In genomic region chr6:12393574-12394380, GRCm38 (mm10) we compare ENCODE assay signal across 12 mouse cellular contexts.
A peak's percentile ranks its signal among the peaks of the same experiment; 100 is the strongest.
DNase-seq lines count a peak whose midpoint lies in the region; ATAC-seq and TF ChIP-seq lines count a peak whose summit lies in the region.
"Had no signal": no experiment of that assay in that cellular context is flagged by ENCODE, and none has a peak within 500 bp of the region (broad histone marks: within the 10 kb centered on the region; RNA-seq: fewer than 3 reads in every experiment).

No protein-coding gene starts in this region.

- no peaks in the 10 kb centered on the region for H3K4me1 ChIP-seq in kidney, adult 2 months (ENCODE audit: control insufficient read depth, insufficient read depth, low read length)
- H3K4me1 ChIP-seq in lung, embryonic 16.5 days (replicated peaks; ENCODE audit: control insufficient read depth, insufficient read depth, low read length), result no peaks in the 10 kb centered on the region
- H3K4me1 ChIP-seq: forebrain, embryonic 13.5 days; midbrain, embryonic 12.5 days had no signal

- ATAC-seq in lung, embryonic 16.5 days (ENCODE audit: low read depth), result peak; percentile 68
- ATAC-seq: forebrain, embryonic 13.5 days had no signal

- no peaks in the 10 kb centered on the region for H3K36me3 ChIP-seq in kidney, adult 2 months (ENCODE audit: control insufficient read depth, insufficient read depth, low read length)
- H3K36me3 ChIP-seq in lung, embryonic 16.5 days (ENCODE audit: control insufficient read depth, insufficient read depth, low read length), result no peaks in the 10 kb centered on the region
- H3K36me3 ChIP-seq: midbrain, embryonic 12.5 days had no signal

- H3K27ac ChIP-seq in kidney, adult 2 months (ENCODE audit: insufficient read depth, low read depth, low read length), result peak overlapping the region; percentile 23; the same call in 1 of the 2 replicates
- H3K27ac ChIP-seq in lung, embryonic 16.5 days (ENCODE audit: low read length), result 0 out of 2 replicates have a peak overlapping the region, but pooled peaks have one; percentile 43
- H3K27ac ChIP-seq: forebrain, embryonic 13.5 days; midbrain, embryonic 12.5 days had no signal

- 46% methylated on average over 2 of the region's 2 CpGs for WGBS in kidney, adult 2 months
- WGBS in lung, embryonic 16.5 days, result 51% methylated on average over 2 of the region's 2 CpGs

- no peak overlapping the region for H3K4me2 ChIP-seq in lung, embryonic 16.5 days (ENCODE audit: low read depth, low read length)
- H3K4me2 ChIP-seq: forebrain, embryonic 13.5 days; midbrain, embryonic 12.5 days had no signal

- H3K9ac ChIP-seq in lung, embryonic 16.5 days (ENCODE audit: low read length), result no peak overlapping the region
- H3K9ac ChIP-seq: forebrain, embryonic 13.5 days; midbrain, embryonic 12.5 days had no signal

- H3K9me3 ChIP-seq in lung, embryonic 16.5 days (ENCODE audit: control insufficient read depth, low read length), result no peaks in the 10 kb centered on the region
- H3K9me3 ChIP-seq: forebrain, embryonic 13.5 days; midbrain, embryonic 12.5 days had no signal

- H3K27me3 ChIP-seq in kidney, adult 2 months (replicated peaks; ENCODE audit: control insufficient read depth, insufficient read depth, low read length), result no peaks in the 10 kb centered on the region
- no peaks in the 10 kb centered on the region for H3K27me3 ChIP-seq in lung, embryonic 16.5 days (ENCODE audit: control insufficient read depth, insufficient read depth, low read depth, low read length)
- H3K27me3 ChIP-seq: forebrain, embryonic 13.5 days; midbrain, embryonic 12.5 days had no signal

- TF ChIP-seq CTCF in kidney, adult 2 months (conservative IDR thresholded peaks at IDR 0.05; ENCODE audit: insufficient read depth, insufficient read length, low read depth, low read length), result no peak

- H3K4me3 ChIP-seq in kidney, adult 2 months (ENCODE audit: insufficient read depth, low read depth, low read length), result no peak overlapping the region
- H3K4me3 ChIP-seq in lung, embryonic 16.5 days (ENCODE audit: low read length), result no peak overlapping the region
- H3K4me3 ChIP-seq: forebrain, embryonic 13.5 days; midbrain, embryonic 12.5 days; myocyte had no signal

- DNase-seq in adrenal gland, adult (ENCODE audit: inconsistent age in 2 of 2, low spot score in 1 of 2), result peak; percentile 54 to 75
- no peak for DNase-seq in adrenal gland, postnatal 4 days (ENCODE audit: low spot score in 2 of 2)
- DNase-seq in kidney, adult 2 months, result peak; percentile 21
- DNase-seq in kidney, postnatal 10 days, result no peak
- DNase-seq in lung, postnatal 4 days, result no peak
- no peak for DNase-seq in frontal cortex, postnatal 36 days (ENCODE audit: low spot score in 2 of 2)
- no peak for DNase-seq in frontal cortex, postnatal 10 days (ENCODE audit: low spot score in 2 of 2)
- DNase-seq: gastrocnemius, postnatal 10 days had no signal

- no peak for TF ChIP-seq POLR2A in kidney, adult 2 months (IDR thresholded peaks at IDR 0.05; ENCODE audit: low read depth, low read length)

Comparison
In these comparisons a context has a peak if more than half of its experiments do, and no peak if none do; other contexts are left out.
1. DNase-seq: peak in adrenal gland, adult (2 of 2) and kidney, adult 2 months (single experiment); none in adrenal gland, postnatal 4 days (0 of 2), kidney, postnatal 10 days (single experiment), lung, postnatal 4 days (0 of 2), frontal cortex, postnatal 36 days (0 of 2) and frontal cortex, postnatal 10 days (0 of 2).